Mouse (Mus musculus) bone marrow macrophage, adult 2 months (primary cell): ENCODE data around the gene Adamtsl1. TPM values are rescaled to one million over a fixed set of nuclear protein-coding genes. Genes with fewer than 3 reads are reported as not detected.

Source experiments
- H3K27ac ChIP-seq: 2 replicates; pipeline ENCODE4 v1.5.1; 2012; ENCODE audit warnings: low read depth, low read length; ENCODE audit not compliant: insufficient read depth
- H3K4me1 ChIP-seq: 2 replicates; pipeline ENCODE4 v1.6.1; 2012; ENCODE audit warnings: low read length; ENCODE audit not compliant: control insufficient read depth, insufficient read depth
- H3K4me3 ChIP-seq: 2 replicates; pipeline ENCODE4 v1.5.1; 2012; ENCODE audit warnings: mild to moderate bottlenecking, low read length, moderate library complexity; ENCODE audit not compliant: insufficient read depth
- CTCF ChIP-seq: IDR thresholded peaks from 2 replicates; pipeline ENCODE4 v1.5.1; 2012; ENCODE audit warnings: low read depth, mild to moderate bottlenecking, low read length, moderate library complexity
- POLR2A ChIP-seq: IDR thresholded peaks from 2 replicates; pipeline ENCODE4 v1.6.1; 2012; ENCODE audit warnings: mild to moderate bottlenecking, low read depth, low read length, borderline replicate concordance
- polyA plus RNA-seq: library from polyadenylated mRNA; stranded (reverse); fragments of >200 nt; gene quantifications from 2 replicates; pipeline ENCODE4 v1.2.4, GENCODE M21; 2012; ENCODE audit not compliant: missing spikeins, insufficient read depth, insufficient read length

Gene Adamtsl1
- polyA plus RNA-seq, 1 experiment: not detected

DNA sequence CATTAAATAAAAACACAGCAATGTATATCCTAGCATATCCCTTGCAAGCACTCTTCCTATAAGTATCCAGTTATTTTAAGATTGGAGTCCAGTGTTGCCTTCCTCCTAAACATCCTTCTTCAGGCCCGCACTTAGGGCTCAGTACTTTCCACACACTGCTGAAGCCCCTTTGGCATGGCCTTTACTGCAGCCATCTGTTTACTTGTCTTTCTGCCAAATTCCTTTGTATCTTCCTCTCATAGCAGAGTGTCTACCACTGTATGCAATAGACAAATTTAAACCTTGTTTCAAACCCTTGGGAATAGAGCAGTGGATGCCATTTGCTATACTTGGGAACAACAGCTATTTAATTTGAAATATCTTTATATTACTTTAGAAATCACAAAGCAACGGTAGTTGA lies 213.8 kb downstream of the Adamtsl1 start:
- H3K27ac ChIP-seq: no peak overlapping the region
- no peak overlapping the region for H3K4me3 ChIP-seq
- TF ChIP-seq POLR2A: no peak
- TF ChIP-seq CTCF: no peak
- no peaks in the 10 kb centered on the region for H3K4me1 ChIP-seq

DNA sequence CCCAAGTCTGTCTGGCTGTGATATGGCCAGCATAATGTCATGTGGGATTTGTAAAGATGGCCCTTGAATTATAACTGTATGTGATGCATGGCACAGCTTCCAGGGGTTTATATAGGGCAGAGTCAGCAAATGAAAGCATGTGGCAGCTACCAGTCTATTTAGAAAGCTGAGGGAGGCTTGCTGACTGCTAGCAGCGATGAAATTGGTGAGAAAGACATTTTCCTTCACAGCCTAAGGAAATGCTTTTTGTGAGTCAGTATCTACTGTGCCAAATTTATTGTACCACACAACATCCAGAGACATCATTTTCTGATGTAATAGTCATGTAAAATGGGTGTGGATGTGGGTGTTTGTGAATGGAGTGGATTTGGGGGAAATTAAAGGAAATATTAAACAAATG lies 214.4 kb downstream of the Adamtsl1 start:
- TF ChIP-seq CTCF: no peak
- TF ChIP-seq POLR2A: no peak
- no peak overlapping the region for H3K4me3 ChIP-seq
- H3K27ac ChIP-seq: no peak overlapping the region
- H3K4me1 ChIP-seq: no peaks in the 10 kb centered on the region

DNA sequence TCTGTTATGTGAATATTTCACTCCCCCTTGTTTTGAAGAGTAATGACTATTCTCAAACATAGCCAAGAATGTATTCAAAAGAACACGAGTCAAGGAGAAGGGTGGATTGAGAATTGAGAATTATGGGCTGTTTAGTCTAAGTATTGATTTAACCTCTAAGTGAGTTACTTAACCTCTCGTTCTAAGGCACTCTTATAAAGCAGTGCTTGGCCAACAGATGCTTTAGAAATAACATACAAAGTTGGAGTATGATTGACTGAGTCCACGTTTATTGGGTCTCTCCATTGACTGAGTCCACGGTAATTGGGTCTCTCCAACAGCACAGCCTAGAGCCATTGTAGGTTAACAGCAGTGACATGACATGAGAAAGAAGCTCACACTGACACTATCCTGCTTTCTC lies 226.5 kb downstream of the Adamtsl1 start:
- Histone ChIP-seq H3K4me3 (no peak overlapping the region), H3K27ac (no peak overlapping the region), H3K4me1 (no peaks in the 10 kb centered on the region)
- TF ChIP-seq CTCF (no peak), POLR2A (no peak)

DNA sequence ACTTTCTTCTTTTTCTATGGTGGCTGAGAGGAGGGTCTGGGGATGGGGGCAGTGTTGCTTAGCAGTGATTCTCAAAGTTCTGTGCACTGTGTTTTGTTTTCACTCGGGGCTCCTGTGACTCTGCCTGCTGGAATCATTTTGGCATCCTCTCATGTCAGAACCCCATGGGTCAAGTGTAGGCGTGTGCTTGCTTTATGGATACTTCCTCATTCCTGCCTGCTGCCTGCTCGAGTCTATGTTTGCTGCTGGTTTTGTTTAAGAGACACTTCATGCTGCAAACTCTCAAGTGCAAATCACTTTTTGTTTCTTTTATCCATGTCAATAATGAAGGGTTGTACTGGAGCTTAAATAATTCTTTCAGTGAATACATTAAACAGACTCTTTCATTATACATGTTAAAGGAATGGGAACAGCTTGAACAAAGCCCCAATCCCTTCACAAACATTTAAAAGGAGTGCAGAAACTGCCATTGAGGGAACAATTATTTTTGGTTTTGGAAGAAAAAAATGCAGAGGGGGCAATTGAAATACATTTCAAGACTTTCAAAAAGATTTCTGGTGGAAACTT lies 227.9 kb downstream of the Adamtsl1 start:
- TF ChIP-seq POLR2A: no peak
- no peak for TF ChIP-seq CTCF
- Histone ChIP-seq H3K27ac (no peak overlapping the region), H3K4me1 (no peaks in the 10 kb centered on the region)

DNA sequence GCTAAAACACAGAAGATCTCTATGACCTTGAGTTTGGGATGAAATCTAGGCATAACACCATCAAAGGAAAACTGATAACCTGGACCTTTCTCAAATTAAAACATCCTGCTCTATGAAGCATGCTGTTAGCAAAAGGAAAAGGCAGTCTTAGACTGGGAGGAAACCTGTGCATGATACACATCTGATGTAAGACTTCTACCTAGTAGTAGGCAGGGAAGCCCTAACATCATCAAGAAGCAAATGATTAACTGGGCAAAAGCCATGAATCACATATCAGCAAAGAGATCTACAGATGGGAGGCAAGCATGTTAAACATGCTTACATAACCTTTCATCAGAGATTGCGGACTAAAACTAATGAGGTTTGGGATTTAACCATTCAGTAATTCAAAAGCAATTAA lies 229.5 kb downstream of the Adamtsl1 start:
- Histone ChIP-seq H3K4me1 (no peaks in the 10 kb centered on the region), H3K4me3 (no peak overlapping the region), H3K27ac (no peak overlapping the region)
- no peak for TF ChIP-seq POLR2A
- no peak for TF ChIP-seq CTCF

More for the DNA sequence above, 227.9 kb downstream of the Adamtsl1 start:
- no peak overlapping the region for H3K4me3 ChIP-seq

DNA sequence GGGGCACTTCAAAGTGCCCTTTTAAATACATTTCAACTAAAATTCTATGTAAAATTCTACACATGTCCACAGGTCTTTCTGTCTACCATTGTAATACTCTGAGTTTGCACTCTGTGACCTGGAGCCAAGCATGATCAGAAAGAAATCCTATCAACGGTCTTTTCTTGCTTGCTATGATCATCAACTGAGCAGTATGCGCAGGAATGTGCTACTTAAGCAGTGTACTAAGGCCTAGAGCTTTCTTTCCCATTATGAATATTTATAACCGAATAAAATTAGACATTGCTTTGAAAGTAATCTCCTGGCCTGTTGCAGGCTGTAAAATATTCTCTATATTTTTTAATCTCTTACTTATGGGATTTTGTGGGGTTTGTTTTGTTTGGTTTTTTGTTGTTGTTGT lies 248.7 kb downstream of the Adamtsl1 start:
- Histone ChIP-seq H3K4me3 (no peak overlapping the region), H3K4me1 (no peaks in the 10 kb centered on the region), H3K27ac (no peak overlapping the region)
- TF ChIP-seq POLR2A: no peak
- TF ChIP-seq CTCF: no peak

DNA sequence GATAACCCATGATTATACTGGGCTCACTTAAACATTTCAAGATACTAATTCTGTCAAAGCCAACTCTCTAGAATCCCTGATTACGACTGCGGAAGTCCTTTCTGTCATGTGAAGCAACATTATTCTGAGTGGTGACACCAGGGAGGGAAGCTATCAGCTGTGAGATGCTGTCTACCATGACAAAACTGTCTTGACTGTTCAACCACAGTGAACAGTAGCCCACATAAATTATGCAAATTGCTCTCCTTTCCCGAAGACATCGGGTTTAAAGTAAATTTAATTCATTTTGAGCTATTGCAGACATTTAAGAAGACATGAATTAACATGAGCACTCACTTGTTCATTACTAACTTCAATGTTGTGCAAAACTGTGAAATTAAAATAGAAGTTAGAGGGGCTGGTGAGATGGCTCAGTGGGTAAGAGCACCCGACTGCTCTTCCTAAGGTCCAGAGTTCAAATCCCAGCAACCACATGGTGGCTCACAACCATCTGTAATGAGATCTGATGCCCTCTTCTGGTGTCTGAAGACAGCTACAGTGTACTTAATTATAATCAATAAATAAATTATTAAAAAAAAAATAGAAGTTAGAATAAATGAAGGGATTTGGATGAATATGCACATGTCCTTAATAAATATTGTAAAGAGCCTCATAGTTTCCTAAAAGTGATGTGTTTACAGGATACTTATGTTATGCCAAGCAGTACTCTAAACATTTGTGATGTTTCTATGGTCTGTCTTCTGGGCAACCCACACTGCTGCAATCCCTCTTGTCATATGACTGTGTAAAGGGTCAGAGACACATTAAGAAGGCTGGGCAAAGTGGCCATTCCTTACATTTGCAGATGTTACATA lies 249.4 kb downstream of the Adamtsl1 start:
- no peak for TF ChIP-seq CTCF
- TF ChIP-seq POLR2A: no peak
- Histone ChIP-seq H3K4me1 (no peaks in the 10 kb centered on the region), H3K4me3 (no peak overlapping the region), H3K27ac (no peak overlapping the region)

DNA sequence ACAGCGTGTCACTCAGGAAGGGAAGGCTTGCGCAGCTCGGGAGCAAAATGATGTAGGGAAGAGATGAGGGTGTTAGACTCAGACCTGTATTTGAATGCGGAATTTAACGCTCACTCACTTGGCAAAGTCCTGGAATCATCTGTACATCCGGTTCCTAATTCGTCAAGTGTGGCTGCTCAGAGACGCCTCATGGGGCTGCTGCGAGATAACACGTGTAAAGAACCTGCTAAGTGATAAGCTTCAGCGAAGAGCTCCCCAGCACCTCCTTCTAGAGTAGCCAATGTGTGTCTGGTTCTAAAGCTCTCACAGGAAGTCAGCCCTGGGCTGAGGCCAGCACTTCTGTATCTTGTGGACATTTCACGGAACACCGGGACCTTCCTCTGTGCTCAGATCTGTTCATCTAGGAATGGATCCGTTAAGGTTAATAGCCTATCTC lies 250.1 kb downstream of the Adamtsl1 start:
- Histone ChIP-seq H3K4me3 (no peak overlapping the region), H3K27ac (no peak overlapping the region), H3K4me1 (no peaks in the 10 kb centered on the region)
- TF ChIP-seq CTCF (no peak), POLR2A (no peak)

DNA sequence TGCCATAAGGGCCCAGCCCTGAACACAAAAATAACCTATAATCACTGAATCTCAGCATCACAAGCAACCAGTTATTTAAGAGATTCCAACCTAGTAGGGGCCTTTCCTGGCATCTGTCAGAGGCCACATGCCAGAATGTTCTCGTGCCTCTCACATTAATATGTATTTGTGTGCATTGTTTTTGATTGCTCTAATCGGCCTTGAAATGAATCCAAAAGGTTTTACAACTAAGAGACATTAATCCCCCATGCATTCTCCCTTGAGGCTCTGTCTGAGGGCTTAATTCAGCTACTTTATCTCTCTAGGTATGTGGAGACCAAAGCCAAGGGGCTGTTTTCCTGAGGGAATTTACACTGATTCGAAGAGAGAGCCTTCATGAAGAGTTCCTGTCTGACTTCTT lies 250.5 kb downstream of the Adamtsl1 start:
- TF ChIP-seq CTCF (no peak), POLR2A (no peak)
- Histone ChIP-seq H3K4me1 (no peaks in the 10 kb centered on the region), H3K27ac (no peak overlapping the region), H3K4me3 (no peak overlapping the region)

DNA sequence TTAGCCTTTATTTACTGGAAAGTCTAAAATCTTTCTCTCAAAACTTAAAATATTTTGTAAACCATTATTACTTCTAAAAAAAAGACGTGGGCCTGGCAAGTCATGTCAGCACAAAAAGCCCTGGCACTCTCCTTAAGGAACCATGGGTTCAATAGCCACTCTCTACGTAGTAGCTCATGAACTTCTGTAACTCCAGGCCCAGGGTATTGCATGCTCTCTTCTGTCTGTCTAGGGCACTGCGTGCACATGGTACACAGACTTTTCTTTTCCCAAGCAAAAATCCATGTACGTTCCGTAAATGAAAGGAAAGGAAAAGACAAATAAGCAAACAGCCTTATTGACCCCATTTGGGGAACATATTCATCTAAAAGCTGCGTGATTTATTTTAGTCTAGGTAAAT lies 253.7 kb downstream of the Adamtsl1 start:
- Histone ChIP-seq H3K4me3 (no peak overlapping the region), H3K27ac (no peak overlapping the region), H3K4me1 (no peaks in the 10 kb centered on the region)
- TF ChIP-seq POLR2A (no peak), CTCF (no peak)

DNA sequence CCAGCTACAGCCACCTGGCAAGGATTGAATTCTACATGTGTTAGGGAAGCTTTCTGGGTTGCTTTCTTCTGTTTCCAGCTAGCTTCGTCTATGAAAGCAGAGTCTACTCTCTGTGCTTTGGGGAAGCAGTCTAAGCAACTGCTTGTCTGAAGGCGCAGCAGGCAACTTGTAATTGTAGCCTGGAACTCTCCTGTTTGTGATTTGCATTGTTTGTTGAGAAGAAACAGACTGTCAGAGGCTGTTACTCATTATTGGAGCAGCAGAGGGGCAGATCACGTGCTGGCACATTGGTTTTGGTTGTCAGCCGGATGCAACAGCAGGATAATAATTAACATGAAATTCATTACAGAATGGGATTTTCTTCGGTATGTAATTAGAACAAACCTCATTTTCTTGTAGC lies 254.1 kb downstream of the Adamtsl1 start:
- no peak for TF ChIP-seq POLR2A
- no peak for TF ChIP-seq CTCF
- H3K27ac ChIP-seq: no peak overlapping the region
- no peak overlapping the region for H3K4me3 ChIP-seq
- H3K4me1 ChIP-seq: no peaks in the 10 kb centered on the region
